Mouse (Mus musculus) embryonic facial prominence, embryonic 15.5 days (tissue): Measurements from ENCODE around the gene Olfr945. TPM values are rescaled to one million over a fixed set of nuclear protein-coding genes. Genes with fewer than 3 reads are reported as not detected.

Experiments
- ATAC-seq: fragments of 200-750 bp; cut with Nextera tagmentation; 2 replicates; pipeline ENCODE4 v1.8.0; 2017; ENCODE audit warnings: low read depth, moderate TSS enrichment; ENCODE audit not compliant: insufficient number of reproducible peaks, low FRiP score, low TSS enrichment
- H3K27ac ChIP-seq: fragments of 300-500 bp; sonication (generic); replicated peaks from 2 replicates; pipeline ENCODE4 v1.5.1; 2015; ENCODE audit warnings: mild to moderate bottlenecking, inconsistent platforms
- H3K27me3 ChIP-seq: fragments of 300-500 bp; sonication (generic); 2 replicates; pipeline ENCODE4 v1.6.1; 2015; ENCODE audit warnings: inconsistent platforms
- H3K36me3 ChIP-seq: fragments of 300-500 bp; sonication (generic); 2 replicates; pipeline ENCODE4 v1.6.1; 2015; ENCODE audit warnings: mild to moderate bottlenecking, inconsistent platforms
- H3K4me1 ChIP-seq: fragments of 300-500 bp; sonication (generic); 2 replicates; pipeline ENCODE4 v1.6.1; 2015; ENCODE audit warnings: inconsistent platforms
- H3K4me2 ChIP-seq: fragments of 300-500 bp; sonication (generic); replicated peaks from 2 replicates; pipeline ENCODE4 v1.6.1; 2015; ENCODE audit warnings: mild to moderate bottlenecking, inconsistent platforms
- H3K4me3 ChIP-seq: fragments of 300-500 bp; sonication (generic); replicated peaks from 2 replicates; pipeline ENCODE4 v1.5.1; 2015; ENCODE audit warnings: mild to moderate bottlenecking, inconsistent platforms
- H3K9ac ChIP-seq: fragments of 300-500 bp; sonication (generic); 2 replicates; pipeline ENCODE4 v1.6.1; 2015; ENCODE audit warnings: inconsistent platforms
- H3K9me3 ChIP-seq: fragments of 300-500 bp; sonication (generic); replicated peaks from 2 replicates; pipeline ENCODE4 v1.6.1; 2016; ENCODE audit warnings: inconsistent platforms
- WGBS: fragments of 180-500 bp; shearing (Covaris S2); methylation state at CpG from one replicate; pipeline ENCODE4 v1.1.7; 2015; 5-methylcytosine and 5-hydroxymethylcytosine counted together
- polyA plus RNA-seq: library from polyadenylated mRNA; unstranded; fragments of >200 nt; fragmentation: Nextera tagmentation; extraction: Ambion mirVana; gene quantifications from 2 replicates; pipeline ENCODE4 v1.2.1, GENCODE M21; 2015

The Olfr945 gene
- not detected in 2 replicates for polyA plus RNA-seq

GRCm38 (mm10) chr9:39276718-39277117, at the start of gene Olfr945:
TSS of gene Olfr945 (minus strand) at chr9:39276818.
- no peak for ATAC-seq
- H3K4me3 ChIP-seq, result no peak within 1 kb of the TSS
- no peak within 1 kb of the TSS for H3K9ac ChIP-seq
- H3K4me1 ChIP-seq, result no peaks in the 10 kb centered on the region
- H3K27me3 ChIP-seq, result no peaks in the 10 kb centered on the region
- H3K36me3 ChIP-seq, result no peaks in the 10 kb centered on the region
- no peak within 1 kb of the TSS for H3K27ac ChIP-seq
- no peaks in the 10 kb centered on the region for H3K9me3 ChIP-seq
- no peak within 1 kb of the TSS for H3K4me2 ChIP-seq
- WGBS, result 79% methylated on average over 3 of the region's 3 CpGs

GRCm38 (mm10) chr9:39325945-39326344, 49.3 kb upstream of the Olfr945 start, which contains the start of gene Olfr948:
TSS of gene Olfr948 (minus strand) at chr9:39326045.
- H3K27ac ChIP-seq, result no peak within 1 kb of the TSS
- no peak within 1 kb of the TSS for H3K9ac ChIP-seq
- no peaks in the 10 kb centered on the region for H3K4me1 ChIP-seq
- ATAC-seq, result no peak
- no peaks in the 10 kb centered on the region for H3K9me3 ChIP-seq
- no peaks in the 10 kb centered on the region for H3K36me3 ChIP-seq
- no peaks in the 10 kb centered on the region for H3K27me3 ChIP-seq
- no peak within 1 kb of the TSS for H3K4me2 ChIP-seq
- no peak within 1 kb of the TSS for H3K4me3 ChIP-seq

- no peak for ATAC-seq
- no peaks in the 10 kb centered on the region for H3K4me1 ChIP-seq
- no peak overlapping the region for H3K4me2 ChIP-seq
- WGBS, result 79% methylated on average over 2 of the region's 2 CpGs
- H3K9ac ChIP-seq, result no peak overlapping the region
- no peaks in the 10 kb centered on the region for H3K27me3 ChIP-seq
- H3K27ac ChIP-seq, result no peak overlapping the region
- no peaks in the 10 kb centered on the region for H3K9me3 ChIP-seq
- no peaks in the 10 kb centered on the region for H3K36me3 ChIP-seq
- H3K4me3 ChIP-seq, result no peak overlapping the region
These were observed 10.5 kb upstream of the Olfr945 start for GRCm38 (mm10) chr9:39287136-39287535.

DNA sequence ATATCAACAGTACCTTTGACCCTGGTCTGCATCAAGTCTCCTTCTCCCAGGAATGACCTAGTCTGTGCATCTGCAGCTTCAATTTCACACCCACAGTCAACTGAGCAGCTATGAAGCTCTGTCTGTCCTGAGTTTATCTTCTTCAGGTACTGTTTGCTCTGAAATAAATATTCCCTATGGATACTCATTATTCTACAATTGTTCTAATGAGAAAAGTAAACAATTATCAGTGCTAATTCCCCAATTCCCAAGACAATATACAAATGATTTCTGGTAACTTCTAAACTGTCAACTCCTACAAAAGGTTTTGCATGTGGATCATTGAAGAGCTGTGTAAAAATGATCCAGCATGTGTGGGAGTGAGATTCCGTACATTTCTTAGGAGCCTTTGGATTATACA, 26.7 kb downstream of the Olfr945 start, which contains the start of gene Olfr1537:
TSS of gene Olfr1537 (minus strand) at position 101 of the 400 bp plus-strand sequence.
- H3K9ac ChIP-seq, result no peak within 1 kb of the TSS
- H3K27me3 ChIP-seq, result no peaks in the 10 kb centered on the region
- no peaks in the 10 kb centered on the region for H3K9me3 ChIP-seq
- no peaks in the 10 kb centered on the region for H3K4me1 ChIP-seq
- H3K27ac ChIP-seq, result no peak within 1 kb of the TSS
- ATAC-seq, result no peak
- H3K4me3 ChIP-seq, result no peak within 1 kb of the TSS
- H3K4me2 ChIP-seq, result no peak within 1 kb of the TSS
- no peaks in the 10 kb centered on the region for H3K36me3 ChIP-seq
- 70% methylated on average over 1 of the region's 1 CpGs for WGBS

Other genes with a start within 250 kb of the Olfr945 start
- not detected in 2 replicates for gene Olfr937, start 211.9 kb downstream of the Olfr945 start, polyA plus RNA-seq
- not detected in 2 replicates for gene Olfr938, start 197.9 kb downstream of the Olfr945 start, polyA plus RNA-seq
- gene Olfr27, start 148.7 kb downstream of the Olfr945 start, polyA plus RNA-seq, result not detected in 2 replicates
- gene Olfr943, start 110.5 kb downstream of the Olfr945 start, polyA plus RNA-seq, result not detected in 2 replicates
- 0.17 TPM in 1 of 2 replicates, not detected in the other for gene Olfr944, start 74.9 kb downstream of the Olfr945 start, polyA plus RNA-seq
- gene Olfr1537, start 26.8 kb downstream of the Olfr945 start, polyA plus RNA-seq, result 0.05 TPM in 1 of 2 replicates, not detected in the other
- gene Olfr948, start 49.2 kb upstream of the Olfr945 start, polyA plus RNA-seq, result not detected in 2 replicates
- gene Olfr951, start 110.6 kb upstream of the Olfr945 start, polyA plus RNA-seq, result 0.11 TPM in 1 of 2 replicates, not detected in the other
- not detected in 2 replicates for gene Olfr952, start 150.3 kb upstream of the Olfr945 start, polyA plus RNA-seq
- not detected in 2 replicates for gene Olfr954, start 179.9 kb upstream of the Olfr945 start, polyA plus RNA-seq
- gene Olfr955, start 195.1 kb upstream of the Olfr945 start, polyA plus RNA-seq, result not detected in 2 replicates
- not detected in 2 replicates for gene Olfr44, start 217.2 kb upstream of the Olfr945 start, polyA plus RNA-seq
- 0.40 and 0.59 TPM in 2 replicates for gene Olfr957, start 239.0 kb upstream of the Olfr945 start, polyA plus RNA-seq